Mouse (Mus musculus): Measurements from ENCODE around the gene Gm49711. TPM values are rescaled to one million over a fixed set of nuclear protein-coding genes. Genes with fewer than 3 reads are reported as not detected.
A peak's percentile ranks its signal among the peaks of the same experiment; 100 is the strongest.

Gene Gm49711
- polyA plus RNA-seq, 1 experiment from 2014 or later = 0.25 TPM

DNA sequence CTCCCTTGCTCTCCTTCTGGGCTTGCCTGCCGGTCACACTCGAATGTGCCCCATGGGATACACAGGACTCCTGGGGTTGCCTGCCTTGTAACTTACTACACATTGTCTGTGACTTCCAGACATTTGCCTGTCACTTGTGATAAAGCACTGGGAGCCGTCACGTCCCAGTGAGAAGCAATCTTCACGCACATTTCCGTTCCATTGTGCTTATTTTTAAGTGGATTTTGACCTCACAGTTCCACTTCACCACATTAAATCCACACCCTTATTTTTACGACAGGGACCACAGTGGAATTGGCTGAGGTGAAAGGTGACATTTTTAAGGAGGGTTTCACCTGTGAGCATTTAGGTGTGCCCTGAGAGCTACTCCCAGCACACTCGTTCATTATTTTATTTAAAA lies 21.4 kb upstream of the Gm49711 start:
- H3K9me3 ChIP-seq (ENCODE audit: control insufficient read depth, low read length) = peaks cover 4% of the 10 kb centered on the region; the same call in 1 of the 2 replicates
- no peak for ATAC-seq
- H3K4me3 ChIP-seq (replicated peaks; ENCODE audit: low read length) = no peak overlapping the region
- no peak overlapping the region for H3K4me2 ChIP-seq (ENCODE audit: low read length)
- H3K36me3 ChIP-seq (ENCODE audit: control insufficient read depth, insufficient read depth) = no peaks in the 10 kb centered on the region
- no peaks in the 10 kb centered on the region for H3K27me3 ChIP-seq (replicated peaks; ENCODE audit: control insufficient read depth, insufficient read depth, low read length)
- H3K9ac ChIP-seq (replicated peaks; ENCODE audit: low read depth, low read length) = no peak overlapping the region
- no peak overlapping the region for H3K27ac ChIP-seq (ENCODE audit: low read length)
- H3K4me1 ChIP-seq (replicated peaks; ENCODE audit: control insufficient read depth, insufficient read depth, low read length) = no peaks in the 10 kb centered on the region
- 75% methylated on average over 8 of the region's 8 CpGs for WGBS

DNA sequence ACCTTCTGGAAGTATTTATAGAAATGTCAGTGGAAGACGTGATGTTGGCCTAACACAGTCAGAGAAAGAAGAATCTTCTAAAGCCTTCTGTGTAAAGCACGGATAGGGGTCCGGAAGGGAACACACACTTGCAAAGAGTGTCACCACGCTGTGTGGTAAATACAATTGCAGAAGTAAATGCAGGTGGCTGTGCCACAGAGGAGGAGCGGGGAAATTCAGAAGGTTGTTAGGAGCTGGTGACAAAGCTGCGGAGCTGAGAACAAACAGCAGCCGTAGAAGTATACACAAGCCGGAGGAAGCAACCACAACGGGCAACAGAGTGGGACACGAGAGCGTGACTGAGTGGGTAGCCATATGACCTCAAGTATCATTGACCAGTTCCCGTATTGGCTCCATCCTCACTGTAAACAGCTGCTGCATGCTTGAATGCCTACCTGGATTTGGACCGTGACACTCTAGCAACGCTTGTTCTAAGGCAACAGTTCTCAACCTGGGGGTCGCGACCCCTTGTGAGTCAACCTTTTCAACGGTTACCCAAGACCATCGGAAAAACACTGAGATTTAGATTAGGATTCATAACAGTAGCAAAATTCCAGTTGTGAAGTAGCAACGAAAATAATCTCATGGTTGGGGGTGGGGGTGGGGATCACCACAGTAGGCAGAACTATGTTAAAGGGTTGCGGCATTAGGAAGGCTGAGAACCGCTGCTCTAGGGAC lies 20.1 kb upstream of the Gm49711 start:
- no peak overlapping the region for H3K9ac ChIP-seq (replicated peaks; ENCODE audit: low read depth, low read length)
- H3K4me2 ChIP-seq (ENCODE audit: low read length) = no peak overlapping the region
- no peaks in the 10 kb centered on the region for H3K27me3 ChIP-seq (replicated peaks; ENCODE audit: control insufficient read depth, insufficient read depth, low read length)
- WGBS = 87% methylated on average over 21 of the region's 21 CpGs
- H3K4me3 ChIP-seq (replicated peaks; ENCODE audit: low read length) = no peak overlapping the region
- no peaks in the 10 kb centered on the region for H3K4me1 ChIP-seq (replicated peaks; ENCODE audit: control insufficient read depth, insufficient read depth, low read length)
- no peaks in the 10 kb centered on the region for H3K36me3 ChIP-seq (ENCODE audit: control insufficient read depth, insufficient read depth)
- peaks cover 4% of the 10 kb centered on the region; the same call in 1 of the 2 replicates for H3K9me3 ChIP-seq (ENCODE audit: control insufficient read depth, low read length)
- ATAC-seq = no peak
- H3K27ac ChIP-seq (ENCODE audit: low read length) = no peak overlapping the region

DNA sequence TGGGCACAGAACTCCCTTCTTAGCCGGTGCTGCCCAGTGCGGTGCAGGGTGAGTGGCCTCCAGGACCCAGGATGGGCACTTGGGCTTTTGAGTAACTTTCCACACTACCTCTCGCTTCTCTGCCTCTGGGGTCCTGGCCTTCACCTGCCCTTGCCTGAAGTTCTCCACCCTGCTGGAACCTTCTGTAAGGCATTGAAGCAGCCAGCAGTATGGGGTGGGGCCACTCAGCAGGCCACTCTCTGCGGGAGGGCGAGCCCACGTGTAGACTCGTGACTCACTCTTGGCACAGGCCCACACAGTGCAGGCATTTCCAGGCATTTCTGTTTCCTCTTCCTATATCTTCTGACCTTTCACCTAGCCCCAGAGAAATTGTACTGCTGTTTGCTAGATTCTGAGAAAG lies 18.7 kb upstream of the Gm49711 start:
- no peaks in the 10 kb centered on the region for H3K36me3 ChIP-seq (ENCODE audit: control insufficient read depth, insufficient read depth)
- no peak overlapping the region for H3K4me3 ChIP-seq (replicated peaks; ENCODE audit: low read length)
- ATAC-seq = no peak
- no peak overlapping the region for H3K4me2 ChIP-seq (ENCODE audit: low read length)
- H3K27ac ChIP-seq (ENCODE audit: low read length) = no peak overlapping the region
- WGBS = 88% methylated on average over 7 of the region's 7 CpGs
- no peak overlapping the region for H3K9ac ChIP-seq (replicated peaks; ENCODE audit: low read depth, low read length)
- H3K4me1 ChIP-seq (replicated peaks; ENCODE audit: control insufficient read depth, insufficient read depth, low read length) = no peaks in the 10 kb centered on the region
- no peaks in the 10 kb centered on the region for H3K27me3 ChIP-seq (replicated peaks; ENCODE audit: control insufficient read depth, insufficient read depth, low read length)
- H3K9me3 ChIP-seq (ENCODE audit: control insufficient read depth, low read length) = peaks cover 4% of the 10 kb centered on the region; the same call in 1 of the 2 replicates

DNA sequence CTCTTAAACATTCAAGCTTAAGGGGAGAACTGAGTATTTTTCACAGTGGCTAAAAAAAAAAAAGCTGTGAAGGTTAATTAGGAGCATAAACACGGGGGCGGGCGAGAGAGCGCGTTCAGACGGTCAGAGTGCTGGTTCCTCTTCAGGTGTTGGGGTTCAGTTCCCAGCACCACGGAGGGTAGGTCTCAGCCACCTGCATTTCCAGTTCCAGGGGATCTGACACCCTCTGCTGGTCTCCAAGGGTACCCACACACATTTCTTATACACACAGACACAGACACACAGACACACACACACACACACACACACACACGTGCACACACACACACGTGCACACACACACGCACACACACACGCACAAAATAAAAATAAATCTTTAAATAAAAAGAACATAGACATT lies 18.1 kb upstream of the Gm49711 start:
- no peak for ATAC-seq
- no peaks in the 10 kb centered on the region for H3K4me1 ChIP-seq (replicated peaks; ENCODE audit: control insufficient read depth, insufficient read depth, low read length)
- peaks cover 4% of the 10 kb centered on the region; the same call in 1 of the 2 replicates for H3K9me3 ChIP-seq (ENCODE audit: control insufficient read depth, low read length)
- no peaks in the 10 kb centered on the region for H3K27me3 ChIP-seq (replicated peaks; ENCODE audit: control insufficient read depth, insufficient read depth, low read length)
- no peak overlapping the region for H3K9ac ChIP-seq (replicated peaks; ENCODE audit: low read depth, low read length)
- H3K36me3 ChIP-seq (ENCODE audit: control insufficient read depth, insufficient read depth) = no peaks in the 10 kb centered on the region
- no peak overlapping the region for H3K4me2 ChIP-seq (ENCODE audit: low read length)
- no peak overlapping the region for H3K4me3 ChIP-seq (replicated peaks; ENCODE audit: low read length)
- WGBS = 95% methylated on average over 11 of the region's 11 CpGs
- no peak overlapping the region for H3K27ac ChIP-seq (ENCODE audit: low read length)

DNA sequence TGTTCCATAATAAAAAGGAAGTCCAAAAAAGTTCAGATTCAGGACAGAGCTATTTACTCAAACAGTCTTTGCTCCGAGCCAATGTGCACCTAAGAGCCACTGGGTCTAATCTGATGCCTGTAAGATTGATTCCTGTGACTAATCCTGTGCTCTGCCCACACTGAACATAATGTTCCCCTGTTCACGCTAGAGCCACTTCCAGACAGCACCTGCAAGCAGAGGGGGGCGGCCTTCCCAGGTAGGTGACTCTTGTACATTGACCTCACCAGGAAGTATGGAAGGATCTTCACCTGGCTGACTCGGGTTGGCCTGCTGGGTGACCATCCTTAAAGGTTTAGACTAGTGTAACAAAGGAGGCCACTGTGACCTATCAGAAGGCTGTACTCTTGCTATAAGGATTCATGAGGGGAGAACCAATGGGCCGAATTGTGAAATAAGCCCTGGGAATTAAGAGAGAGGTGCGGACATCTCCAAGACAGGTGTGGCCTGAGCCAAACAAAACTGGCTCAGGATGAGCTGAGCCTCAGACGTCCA lies 6.3 kb upstream of the Gm49711 start:
- Histone ChIP-seq H3K9me3 (ENCODE audit: control insufficient read depth, low read length) (peaks cover 5% of the 10 kb centered on the region; the same call in 1 of the 2 replicates), H3K27me3 (replicated peaks; ENCODE audit: control insufficient read depth, insufficient read depth, low read length) (no peaks in the 10 kb centered on the region), H3K4me1 (replicated peaks; ENCODE audit: control insufficient read depth, insufficient read depth, low read length) (no peaks in the 10 kb centered on the region), H3K27ac (ENCODE audit: low read length) (no peak overlapping the region), H3K9ac (replicated peaks; ENCODE audit: low read depth, low read length) (no peak overlapping the region), H3K4me3 (replicated peaks; ENCODE audit: low read length) (no peak overlapping the region), H3K36me3 (ENCODE audit: control insufficient read depth, insufficient read depth) (no peaks in the 10 kb centered on the region), H3K4me2 (ENCODE audit: low read length) (no peak overlapping the region)
- 91% methylated on average over 7 of the region's 7 CpGs for WGBS
- no peak for ATAC-seq

DNA sequence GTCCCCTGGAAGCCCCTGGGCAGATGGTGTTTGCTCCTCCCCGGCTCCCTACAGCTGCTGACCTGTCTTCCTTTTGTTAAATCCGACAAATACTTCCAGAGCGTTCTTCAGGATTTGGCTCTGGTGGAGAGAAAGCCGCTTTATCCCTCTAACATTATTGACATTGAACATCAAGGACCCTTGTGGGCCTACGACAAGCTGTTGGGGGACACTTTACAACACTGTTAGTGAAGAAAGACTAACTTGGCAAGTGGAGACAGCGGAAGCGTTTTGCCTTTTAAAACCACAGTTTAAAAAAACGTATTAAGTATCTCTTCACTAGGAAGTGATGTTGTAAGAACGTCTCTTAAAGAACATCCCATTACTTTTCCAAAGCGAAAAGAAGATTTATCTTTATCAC lies 5.5 kb upstream of the Gm49711 start:
- no peaks in the 10 kb centered on the region for H3K27me3 ChIP-seq (replicated peaks; ENCODE audit: control insufficient read depth, insufficient read depth, low read length)
- WGBS = 79% methylated on average over 10 of the region's 10 CpGs
- H3K9ac ChIP-seq (replicated peaks; ENCODE audit: low read depth, low read length) = no peak overlapping the region
- 0 out of 2 replicates have a peak, but pooled peaks cover 4% of the 10 kb centered on the region for H3K4me1 ChIP-seq (replicated peaks; ENCODE audit: control insufficient read depth, insufficient read depth, low read length)
- H3K27ac ChIP-seq (ENCODE audit: low read length) = no peak overlapping the region
- peaks cover 5% of the 10 kb centered on the region; the same call in 1 of the 2 replicates for H3K9me3 ChIP-seq (ENCODE audit: control insufficient read depth, low read length)
- no peak overlapping the region for H3K4me3 ChIP-seq (replicated peaks; ENCODE audit: low read length)
- no peak for ATAC-seq
- H3K4me2 ChIP-seq (ENCODE audit: low read length) = no peak overlapping the region
- no peaks in the 10 kb centered on the region for H3K36me3 ChIP-seq (ENCODE audit: control insufficient read depth, insufficient read depth)

DNA sequence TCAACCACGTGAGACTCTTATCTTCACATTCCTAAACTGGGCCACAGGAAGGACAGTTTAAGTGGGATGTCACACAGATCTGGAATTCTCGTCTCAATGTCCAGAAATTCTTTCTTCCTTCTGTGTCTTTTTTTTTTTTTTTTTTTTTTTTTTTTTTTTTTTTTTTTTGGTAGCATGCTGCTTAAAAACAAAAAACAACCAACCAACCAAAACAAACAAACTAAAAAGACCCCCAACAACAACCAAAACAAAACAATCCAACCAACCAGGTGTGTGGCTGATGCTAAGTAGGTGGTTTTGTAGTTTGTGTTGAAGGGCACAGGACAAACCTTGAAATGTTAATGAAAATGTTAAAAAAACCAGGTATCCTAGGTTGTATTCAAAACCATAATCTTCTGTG lies 1.4 kb upstream of the Gm49711 start:
- Histone ChIP-seq H3K9me3 (ENCODE audit: control insufficient read depth, low read length) (peaks cover 5% of the 10 kb centered on the region; the same call in 1 of the 2 replicates), H3K27ac (ENCODE audit: low read length) (no peak overlapping the region), H3K4me2 (ENCODE audit: low read length) (no peak overlapping the region), H3K27me3 (replicated peaks; ENCODE audit: control insufficient read depth, insufficient read depth, low read length) (no peaks in the 10 kb centered on the region), H3K36me3 (ENCODE audit: control insufficient read depth, insufficient read depth) (no peaks in the 10 kb centered on the region), H3K4me1 (replicated peaks; ENCODE audit: control insufficient read depth, insufficient read depth, low read length) (peaks cover 22% of the 10 kb centered on the region), H3K9ac (replicated peaks; ENCODE audit: low read depth, low read length) (no peak overlapping the region), H3K4me3 (replicated peaks; ENCODE audit: low read length) (no peak overlapping the region)
- 69% methylated on average over 2 of the region's 2 CpGs for WGBS
- no peak for ATAC-seq

DNA sequence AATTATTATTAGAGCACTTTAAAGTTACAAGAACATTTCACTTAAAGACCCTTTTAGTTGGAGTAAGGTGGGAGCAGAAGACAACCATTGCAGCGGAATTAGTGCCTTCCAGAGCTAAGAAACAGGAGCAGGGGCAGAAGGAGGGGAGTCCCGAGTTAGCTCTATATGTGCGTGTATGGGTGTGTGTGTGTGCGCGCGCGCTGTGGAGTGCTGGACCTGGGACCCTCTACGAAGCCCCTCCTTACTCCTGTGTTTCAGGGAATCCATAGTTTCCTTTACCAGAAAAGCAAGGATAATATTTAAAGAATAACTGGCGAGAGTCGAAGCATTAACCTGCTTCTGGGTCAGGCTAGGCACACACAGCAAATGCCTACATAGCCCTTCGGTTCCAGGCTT lies 662 bp upstream of the Gm49711 start:
- peak; percentile 68 for ATAC-seq
- Histone ChIP-seq H3K27ac (ENCODE audit: low read length) (peak overlapping the region; percentile 87), H3K27me3 (replicated peaks; ENCODE audit: control insufficient read depth, insufficient read depth, low read length) (no peaks in the 10 kb centered on the region), H3K4me2 (ENCODE audit: low read length) (peak overlapping the region; percentile 81), H3K9me3 (ENCODE audit: control insufficient read depth, low read length) (peaks cover 5% of the 10 kb centered on the region; the same call in 1 of the 2 replicates), H3K36me3 (ENCODE audit: control insufficient read depth, insufficient read depth) (0 out of 2 replicates have a peak, but pooled peaks cover under 1% of the 10 kb centered on the region), H3K4me3 (replicated peaks; ENCODE audit: low read length) (peak overlapping the region; percentile 78), H3K9ac (replicated peaks; ENCODE audit: low read depth, low read length) (peak overlapping the region; percentile 74), H3K4me1 (replicated peaks; ENCODE audit: control insufficient read depth, insufficient read depth, low read length) (peaks cover 22% of the 10 kb centered on the region)
- 3% methylated on average over 11 of the region's 11 CpGs for WGBS

DNA sequence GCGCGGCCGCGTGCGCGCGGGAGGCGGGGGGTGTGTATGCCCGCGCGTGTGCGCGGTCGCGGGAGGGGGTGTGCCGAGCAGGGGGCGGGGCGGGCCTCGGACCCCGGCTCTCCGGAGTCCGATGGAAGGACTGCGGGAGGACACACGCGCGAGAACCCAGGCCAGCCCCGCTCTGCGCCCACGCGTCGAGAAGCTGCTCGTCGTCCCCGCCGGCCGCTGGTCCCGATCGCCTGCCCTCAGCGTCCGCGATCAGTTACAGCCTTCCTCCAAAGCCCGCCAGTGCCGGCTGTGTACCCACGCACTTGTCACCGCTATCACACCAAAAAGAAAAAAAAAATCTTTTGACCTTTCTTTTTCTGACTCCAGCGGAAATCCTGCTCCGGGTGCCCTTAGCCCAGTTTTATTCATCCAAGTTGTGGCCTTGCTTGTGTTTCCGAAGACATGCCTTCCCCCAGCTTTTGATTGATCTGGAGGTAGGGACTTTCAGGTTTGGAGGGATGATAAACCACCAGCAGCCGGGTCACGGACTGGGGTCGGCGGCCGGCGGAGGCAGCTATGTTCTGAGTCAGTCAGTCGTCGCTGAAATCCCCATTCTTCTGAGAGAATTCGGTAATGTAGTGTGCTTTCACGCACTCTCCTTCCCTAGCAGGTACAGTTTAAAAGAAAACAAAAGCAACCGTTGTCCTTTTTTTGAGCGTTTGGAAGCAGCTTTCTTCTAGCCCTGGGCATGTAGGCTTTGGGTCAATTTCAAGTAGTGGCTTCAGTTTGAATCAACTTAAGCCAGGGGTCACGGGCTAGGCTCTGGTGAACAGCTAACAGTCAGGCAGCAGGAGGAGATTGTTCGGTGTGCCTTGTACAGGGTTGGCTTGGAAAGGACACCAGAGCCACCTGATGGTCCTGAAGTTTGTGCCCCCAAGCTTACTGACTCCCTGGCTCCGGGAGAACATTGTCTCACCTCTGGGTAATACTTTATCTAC lies 816 bp downstream of the Gm49711 start:
- WGBS = 1% methylated on average over 63 of the region's 63 CpGs
- H3K27me3 ChIP-seq (replicated peaks; ENCODE audit: control insufficient read depth, insufficient read depth, low read length) = no peaks in the 10 kb centered on the region
- no peak overlapping the region for H3K27ac ChIP-seq (ENCODE audit: low read length)
- ATAC-seq = peak; percentile 19
- 0 out of 2 replicates have a peak, but pooled peaks cover 9% of the 10 kb centered on the region for H3K36me3 ChIP-seq (ENCODE audit: control insufficient read depth, insufficient read depth)
- H3K4me3 ChIP-seq (replicated peaks; ENCODE audit: low read length) = peak overlapping the region; percentile 78
- H3K4me2 ChIP-seq (ENCODE audit: low read length) = peak overlapping the region; percentile 81
- H3K9ac ChIP-seq (replicated peaks; ENCODE audit: low read depth, low read length) = peak overlapping the region; percentile 74
- H3K9me3 ChIP-seq (ENCODE audit: control insufficient read depth, low read length) = peaks cover 4% of the 10 kb centered on the region; the same call in 1 of the 2 replicates
- H3K4me1 ChIP-seq (replicated peaks; ENCODE audit: control insufficient read depth, insufficient read depth, low read length) = peaks cover 22% of the 10 kb centered on the region

Measured in forebrain, embryonic 16.5 days (tissue).